Mouse (Mus musculus): ENCODE results near the gene Evi2a.

Evi2a gene

GRCm38 (mm10) chr11:79524310-79524575 is 6.2 kb downstream of the Evi2a start:
- no peak for DNase-seq (ENCODE audit: low spot score)

DNA sequence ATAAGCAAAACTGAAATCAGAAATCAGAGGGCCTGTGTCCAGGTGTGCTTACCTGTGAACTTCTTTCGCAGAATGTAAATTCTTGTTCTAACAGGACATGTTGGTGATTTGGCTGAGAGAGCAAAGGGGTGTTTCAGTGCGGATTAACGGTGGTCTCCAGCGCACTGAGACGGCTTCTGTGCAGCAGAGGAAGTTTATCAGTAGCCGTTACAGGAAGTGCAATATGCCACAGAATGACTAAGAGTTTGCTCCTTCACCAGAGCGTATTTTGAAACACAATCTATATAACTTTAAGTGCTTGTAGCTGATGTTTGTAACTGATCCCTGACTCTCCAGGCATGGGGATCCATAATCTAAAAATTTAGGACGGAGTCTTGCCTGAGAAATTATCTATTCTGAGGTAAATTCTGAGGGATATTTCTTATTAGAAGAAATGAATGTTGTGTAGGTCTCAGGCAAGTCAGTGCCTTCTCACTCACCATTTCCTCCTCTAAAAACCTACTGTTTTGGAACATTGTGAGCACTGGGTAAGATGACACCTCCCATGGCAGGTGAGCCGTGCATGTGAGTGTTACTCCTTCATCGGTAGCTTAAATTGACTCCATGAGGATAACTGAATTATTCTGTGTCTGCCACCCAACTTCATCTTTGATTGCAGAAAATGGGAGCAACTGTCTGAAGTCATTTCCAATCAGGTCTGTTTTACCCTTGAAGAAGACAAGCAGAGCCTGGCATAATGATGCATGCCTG is 6.7 kb downstream of the Evi2a start, which contains the start of gene Evi2b:
TSS of gene Evi2b (minus strand) at position 203 of the 750 bp plus-strand sequence.
- DNase-seq (ENCODE audit: low spot score) = no peak

DNA sequence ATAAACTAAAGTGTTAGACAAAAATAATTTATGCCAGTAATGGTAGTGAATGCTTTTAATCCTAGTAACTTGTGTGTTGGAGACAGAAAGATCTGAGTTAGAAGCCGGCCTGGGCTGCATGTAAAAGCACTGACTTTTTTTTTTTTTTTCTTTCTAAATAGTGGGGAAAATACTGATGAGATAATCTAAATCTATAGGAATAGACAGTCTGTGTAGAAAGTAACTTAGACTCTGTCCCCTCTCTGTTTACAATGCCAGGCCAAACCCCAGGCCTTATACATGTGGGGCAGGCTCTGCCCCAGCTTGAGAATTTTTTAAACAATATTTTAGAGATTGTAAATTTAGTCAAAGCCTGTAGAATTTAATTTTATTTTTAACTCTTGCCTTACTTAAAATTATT is 7.5 kb downstream of the Evi2a start:
- no peak for DNase-seq (ENCODE audit: low spot score)

- DNase-seq (ENCODE audit: low spot score) = no peak
Observed at GRCm38 (mm10) chr11:79521930-79522329, 8.5 kb downstream of the Evi2a start.

DNA sequence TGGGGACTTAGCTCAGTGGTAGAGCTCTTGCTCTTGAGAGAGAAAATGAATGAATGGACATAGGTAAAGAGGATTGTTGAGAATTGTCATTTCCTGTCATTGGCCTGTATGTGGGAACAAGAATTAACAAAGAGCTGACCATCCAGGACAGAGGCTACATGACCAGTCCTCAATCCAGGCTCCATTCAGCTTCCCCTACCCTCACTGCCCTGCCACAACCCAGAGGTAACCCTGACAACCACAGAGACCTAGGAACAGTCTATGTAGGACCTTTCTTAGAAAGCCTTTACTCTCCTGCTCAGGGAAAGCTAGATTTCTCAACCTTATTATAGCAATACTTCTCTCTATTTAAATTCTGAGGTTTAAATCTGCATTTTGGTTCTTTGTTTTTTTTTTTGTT is 9.6 kb downstream of the Evi2a start:
- DNase-seq (ENCODE audit: low spot score) = no peak

DNA sequence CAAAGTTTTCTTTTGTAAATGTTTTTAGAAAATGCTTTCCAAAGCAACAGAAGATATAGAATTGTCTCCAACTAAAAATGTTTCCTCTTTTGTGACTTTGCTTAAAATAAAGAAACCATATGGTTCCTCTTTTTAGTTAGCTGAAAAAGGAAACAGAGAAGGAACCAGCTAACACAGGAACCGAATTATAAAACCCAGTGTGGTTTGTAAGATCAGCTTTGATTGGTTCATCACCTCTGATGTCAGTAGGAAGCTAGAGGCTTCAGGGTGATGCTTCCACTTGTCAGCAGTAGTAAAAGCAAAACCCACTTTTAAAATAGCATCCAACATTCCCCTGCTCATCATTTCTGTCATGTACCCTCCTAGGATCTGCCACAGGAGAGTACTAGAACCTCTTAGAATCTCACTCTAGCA is 10.5 kb downstream of the Evi2a start:
- DNase-seq (ENCODE audit: low spot score) = no peak

DNA sequence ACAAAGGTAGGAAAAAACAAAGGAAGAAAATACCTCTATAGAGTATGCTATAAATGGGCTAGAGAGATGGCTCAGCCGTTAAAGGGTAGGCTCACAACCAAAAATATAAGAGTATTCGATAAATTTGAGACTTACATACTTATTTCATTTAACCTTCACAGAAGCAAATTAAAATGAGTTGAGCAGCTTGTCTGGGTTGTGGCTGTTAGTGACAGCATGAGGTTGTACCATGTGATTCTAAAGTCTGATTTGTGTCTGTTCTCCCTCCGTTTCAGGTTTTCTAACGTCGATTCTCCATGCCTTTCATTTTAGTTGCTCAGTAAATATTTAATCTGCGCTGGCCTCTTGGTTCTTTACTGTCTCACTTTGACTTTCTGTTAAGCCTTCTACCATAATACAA is 11.1 kb downstream of the Evi2a start:
- DNase-seq (ENCODE audit: low spot score) = no peak

DNA sequence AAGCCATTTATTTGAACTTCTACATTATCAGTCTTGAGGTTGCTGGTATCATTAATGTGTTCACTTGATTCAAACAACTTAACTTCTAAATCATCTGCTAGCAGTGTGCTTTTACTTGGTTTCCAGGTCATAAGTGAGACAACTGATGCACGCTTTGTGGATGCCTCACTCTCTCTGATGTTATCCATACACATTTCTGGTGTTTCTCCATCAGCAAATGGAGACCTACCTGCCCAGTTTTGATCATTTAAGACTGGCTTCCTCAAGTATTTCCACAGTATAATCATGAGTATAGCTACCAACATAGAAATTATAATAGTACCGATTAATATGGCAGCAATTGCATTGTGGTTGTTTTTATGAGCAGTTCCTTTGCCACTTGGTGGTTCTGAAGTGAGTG is 14.6 kb downstream of the Evi2a start:
- no peak for DNase-seq (ENCODE audit: low spot score)

DNA sequence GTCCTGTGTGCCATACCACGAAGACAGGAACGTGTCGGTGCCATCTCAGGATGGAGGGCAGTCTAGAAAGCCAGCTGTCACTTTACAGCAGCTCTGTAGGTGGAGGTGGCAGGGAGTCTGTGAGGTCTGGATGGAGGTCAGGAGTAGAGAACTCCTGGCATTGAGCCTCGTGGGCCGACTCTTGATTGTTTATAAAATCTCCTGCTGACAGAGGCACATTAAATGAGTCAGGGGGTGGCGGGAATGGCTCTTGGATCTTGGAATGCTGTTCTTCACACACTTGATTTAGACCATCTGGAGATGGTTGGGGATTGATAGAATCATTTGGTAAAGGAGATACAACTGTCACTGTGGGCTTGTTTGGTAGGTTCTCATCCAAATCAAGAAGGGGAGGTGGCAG is 15.1 kb downstream of the Evi2a start:
- DNase-seq (ENCODE audit: low spot score) = no peak

GRCm38 (mm10) chr11:79511970-79512369 is 18.4 kb downstream of the Evi2a start:
- no peak for DNase-seq (ENCODE audit: low spot score)

- no peak for DNase-seq (ENCODE audit: low spot score)
Observed at GRCm38 (mm10) chr11:79504506-79504905, 25.9 kb downstream of the Evi2a start.

GRCm38 (mm10) chr11:79503845-79504244 is 26.6 kb downstream of the Evi2a start, which contains the start of gene Omg:
Gene Omg (minus strand): TSS chr11:79504084.
- no peak for DNase-seq (ENCODE audit: low spot score)

- no peak for DNase-seq (ENCODE audit: low spot score)
Observed at GRCm38 (mm10) chr11:79502917-79503316, 27.5 kb downstream of the Evi2a start.

DNA sequence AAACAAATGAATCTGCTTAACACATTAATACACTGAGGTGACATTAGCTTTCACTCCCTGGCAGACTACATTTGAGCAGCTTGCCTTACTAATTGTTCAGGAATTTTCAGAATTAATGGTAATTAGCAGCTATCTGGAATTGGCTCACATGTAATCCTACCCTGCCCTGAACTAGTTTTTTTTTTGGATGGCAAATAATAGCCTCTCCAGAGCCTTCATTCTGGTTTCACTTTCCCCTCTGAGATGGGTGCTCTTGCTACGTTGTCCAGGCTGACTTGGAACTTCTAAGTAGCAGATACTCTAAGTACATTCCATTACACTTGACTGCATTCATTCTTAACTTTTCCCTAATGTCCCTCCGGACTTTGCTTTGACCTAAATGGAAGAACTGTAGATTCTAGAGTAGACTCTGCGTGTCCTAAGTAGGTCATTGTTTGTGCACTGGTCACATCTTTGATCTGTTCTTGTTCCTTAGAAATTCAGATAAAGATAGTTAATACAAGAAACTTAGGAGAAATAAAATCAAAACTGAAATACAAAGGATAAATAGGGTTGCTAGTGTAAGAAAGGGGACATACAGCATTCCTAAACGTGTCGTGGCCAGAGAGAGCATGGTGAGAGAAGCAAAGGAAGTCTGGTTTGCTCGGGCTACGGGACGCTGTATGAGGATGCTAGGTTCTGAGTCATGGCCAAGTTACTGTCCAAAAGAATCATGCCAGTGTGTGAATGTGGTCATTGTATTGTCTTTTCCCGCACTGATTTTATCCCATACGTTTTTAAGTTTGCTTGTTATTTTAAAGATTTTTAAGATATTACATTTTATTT is 35.2 kb downstream of the Evi2a start:
- no peak for DNase-seq (ENCODE audit: low spot score)

DNA sequence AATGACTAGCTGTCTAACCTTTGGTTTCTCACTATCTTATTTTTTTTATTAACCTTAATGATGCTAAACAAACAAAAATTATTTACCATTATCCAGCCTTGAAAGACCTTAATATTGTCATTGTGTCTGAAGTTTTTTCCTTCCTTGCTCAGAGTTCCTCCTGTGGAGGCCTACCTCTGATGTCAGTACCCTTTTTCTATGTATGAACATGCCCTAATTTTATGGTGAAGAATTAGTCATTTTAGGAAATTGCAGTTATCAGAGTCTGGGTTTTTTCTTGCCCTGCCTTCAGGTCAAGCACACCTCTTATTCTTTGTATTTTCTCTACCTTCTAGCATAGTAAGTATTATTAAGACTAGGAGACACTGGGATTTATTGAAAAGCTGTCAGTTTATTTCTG is 45.7 kb downstream of the Evi2a start:
- no peak for DNase-seq (ENCODE audit: low spot score)

- DNase-seq (ENCODE audit: low spot score) = no peak
Observed at GRCm38 (mm10) chr11:79483876-79484528, 46.4 kb downstream of the Evi2a start.

- no peak for DNase-seq (ENCODE audit: low spot score)
Observed at GRCm38 (mm10) chr11:79483392-79483791, 47.0 kb downstream of the Evi2a start.
